Mouse (Mus musculus) stomach, embryonic 16.5 days (tissue): ENCODE results near the gene Dnajc28. TPM values are rescaled to one million over a fixed set of nuclear protein-coding genes. Genes with fewer than 3 reads are reported as not detected.
A peak's percentile ranks its signal among the peaks of the same experiment; 100 is the strongest.

Source experiments
- ATAC-seq: fragments of 200-750 bp; cut with Nextera tagmentation; 2 replicates; pipeline ENCODE4 v1.8.0; 2017; ENCODE audit warnings: moderate number of reproducible peaks, moderate TSS enrichment; ENCODE audit not compliant: insufficient read depth, low FRiP score
- H3K27ac ChIP-seq: fragments of 300-500 bp; sonication (generic); 2 replicates; pipeline ENCODE4 v1.5.1; 2014; ENCODE audit warnings: low read length
- H3K27me3 ChIP-seq: fragments of 300-500 bp; sonication (generic); 2 replicates; pipeline ENCODE4 v1.6.1; 2014; ENCODE audit warnings: low read length, control low read depth, mixed read lengths; ENCODE audit not compliant: control insufficient read depth, insufficient read depth
- H3K36me3 ChIP-seq: fragments of 300-500 bp; sonication (generic); 2 replicates; pipeline ENCODE4 v1.6.1; 2014; ENCODE audit warnings: low read length; ENCODE audit not compliant: control insufficient read depth, insufficient read depth
- H3K4me1 ChIP-seq: fragments of 300-500 bp; sonication (generic); 2 replicates; pipeline ENCODE4 v1.6.1; 2014; ENCODE audit warnings: low read length, control low read depth, mixed read lengths; ENCODE audit not compliant: control insufficient read depth, insufficient read depth
- H3K4me2 ChIP-seq: fragments of 300-500 bp; sonication (generic); 2 replicates; pipeline ENCODE4 v1.6.1; 2014; ENCODE audit warnings: low read depth, low read length, mixed read lengths
- H3K4me3 ChIP-seq: fragments of 300-500 bp; sonication (generic); replicated peaks from 2 replicates; pipeline ENCODE4 v1.5.1; 2014; ENCODE audit warnings: mild to moderate bottlenecking, low read length
- H3K9ac ChIP-seq: fragments of 300-500 bp; sonication (generic); 2 replicates; pipeline ENCODE4 v1.6.1; 2014; ENCODE audit warnings: low read length
- H3K9me3 ChIP-seq: fragments of 300-500 bp; sonication (generic); replicated peaks from 2 replicates; pipeline ENCODE4 v1.6.1; 2016; ENCODE audit warnings: low read length, control low read depth; ENCODE audit not compliant: control insufficient read depth
- WGBS: fragments of 180-500 bp; shearing (Covaris S2); extraction: QIAGEN DNeasy Blood & Tissue Kit; methylation state at CpG from one replicate; pipeline ENCODE4 v1.1.7; 2014; 5-methylcytosine and 5-hydroxymethylcytosine counted together
- polyA plus RNA-seq: library from polyadenylated mRNA; unstranded; fragments of >200 nt; fragmentation: Nextera tagmentation; extraction: Ambion mirVana; gene quantifications from 2 replicates; pipeline ENCODE4 v1.2.1, GENCODE M21; 2015

Dnajc28 gene
- polyA plus RNA-seq, 1 experiment from 2014 or later = 2.7 TPM

DNA sequence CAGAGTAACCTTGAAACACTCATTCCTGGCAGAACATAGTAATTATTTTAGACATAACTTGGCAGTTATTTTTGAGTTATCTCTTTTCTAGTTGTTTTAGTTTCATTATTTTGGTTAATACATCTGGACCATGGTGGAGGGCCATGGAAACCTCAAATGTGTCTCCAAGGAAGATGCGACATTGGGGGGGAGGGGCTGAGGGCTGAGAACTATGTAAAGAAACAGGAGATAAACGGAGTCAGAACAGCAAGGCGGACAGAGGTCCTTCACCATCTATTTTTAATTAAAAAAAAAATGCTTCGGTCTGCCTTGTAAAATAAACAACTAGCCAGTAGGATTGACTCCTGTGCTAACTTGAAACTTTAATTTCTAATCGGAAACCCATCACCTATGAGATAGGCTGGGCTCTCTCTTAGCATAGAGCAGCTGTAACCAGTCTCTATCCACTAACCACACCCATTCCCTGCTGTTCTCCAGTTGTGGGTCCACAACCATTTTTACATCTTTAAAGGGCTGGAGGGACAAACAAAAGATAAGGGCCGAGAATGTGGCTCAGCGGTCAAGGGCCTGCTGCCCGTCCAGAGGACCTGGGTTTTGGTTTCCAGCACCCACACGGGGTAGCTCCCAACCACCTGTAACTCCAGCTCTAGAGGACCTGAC is 53.4 kb downstream of the Dnajc28 start:
- ATAC-seq = no peak
- no peak overlapping the region for H3K4me2 ChIP-seq
- WGBS = 60% methylated on average over 9 of the region's 9 CpGs

DNA sequence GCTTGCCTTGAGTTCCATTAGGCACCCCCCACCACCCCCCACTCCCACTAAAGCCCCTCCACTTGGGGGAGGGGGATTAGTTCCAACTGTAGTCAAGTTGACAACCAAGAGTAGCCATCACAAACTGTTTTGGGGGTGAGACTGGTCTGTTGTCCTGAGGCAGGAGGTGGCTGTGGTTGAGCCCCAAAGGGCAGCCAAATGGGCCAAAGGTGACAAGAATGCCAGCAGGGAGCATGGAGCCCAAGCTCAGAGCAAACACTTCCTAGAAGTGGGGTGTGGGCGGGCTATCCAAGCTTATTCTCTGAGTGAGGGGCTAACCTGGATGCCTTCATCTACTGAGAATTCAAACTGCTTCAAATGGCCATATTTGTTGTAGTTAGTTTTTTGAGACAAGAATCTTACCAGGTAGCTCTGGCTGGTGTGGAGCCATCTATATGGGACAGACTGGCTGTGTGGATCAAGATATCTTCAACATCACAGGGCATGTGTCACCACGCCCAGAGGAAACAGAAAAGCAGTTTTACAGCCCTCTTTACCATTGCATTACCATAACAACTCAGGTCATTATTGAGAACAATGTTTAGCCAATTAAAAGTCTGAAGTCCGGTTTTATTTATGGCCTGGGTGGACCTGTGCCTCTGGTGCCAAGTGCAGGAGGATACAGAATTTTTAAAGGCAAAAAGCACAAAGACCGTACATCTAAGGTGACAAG is 54.1 kb downstream of the Dnajc28 start:
- H3K4me3 ChIP-seq = no peak overlapping the region
- H3K36me3 ChIP-seq = peaks cover 14% of the 10 kb centered on the region
- no peaks in the 10 kb centered on the region for H3K9me3 ChIP-seq
- H3K4me2 ChIP-seq = no peak overlapping the region
- H3K9ac ChIP-seq = no peak overlapping the region
- H3K27ac ChIP-seq = no peak overlapping the region
- H3K27me3 ChIP-seq = no peaks in the 10 kb centered on the region
- H3K4me1 ChIP-seq = no peaks in the 10 kb centered on the region
- WGBS = 75% methylated on average over 4 of the region's 4 CpGs
- ATAC-seq = 0 out of 2 replicates have a peak, but pooled peaks have one; percentile 18

More for the DNA sequence above, 53.4 kb downstream of the Dnajc28 start:
- no peak overlapping the region for H3K9ac ChIP-seq
- no peaks in the 10 kb centered on the region for H3K4me1 ChIP-seq
- no peak overlapping the region for H3K27ac ChIP-seq
- H3K9me3 ChIP-seq = no peaks in the 10 kb centered on the region
- H3K36me3 ChIP-seq = peaks cover 14% of the 10 kb centered on the region
- no peak overlapping the region for H3K4me3 ChIP-seq
- no peaks in the 10 kb centered on the region for H3K27me3 ChIP-seq

Other genes starting within 250 kb of the Dnajc28 start
- 51.3 and 53.1 TPM in 2 replicates for gene Ifnar2, start 246.2 kb downstream of the Dnajc28 start, polyA plus RNA-seq
- gene Gm21970, start 227.3 kb downstream of the Dnajc28 start, polyA plus RNA-seq = not detected in 2 replicates
- gene Il10rb, start 212.9 kb downstream of the Dnajc28 start, polyA plus RNA-seq = 52.3 and 58.1 TPM in 2 replicates
- gene Ifnar1, start 133.8 kb downstream of the Dnajc28 start, polyA plus RNA-seq = 47.2 and 47.3 TPM in 2 replicates
- gene Ifngr2, start 72.0 kb downstream of the Dnajc28 start, polyA plus RNA-seq = 53.7 and 58.0 TPM in 2 replicates
- 48.7 and 62.2 TPM in 2 replicates for gene Tmem50b, start 21.2 kb downstream of the Dnajc28 start, polyA plus RNA-seq
- 104 TPM in 2 replicates for gene Gart, start 27.9 kb upstream of the Dnajc28 start, polyA plus RNA-seq
- gene Son, start 28.5 kb upstream of the Dnajc28 start, polyA plus RNA-seq = 89.8 and 98.8 TPM in 2 replicates
- gene Donson, start 69.7 kb upstream of the Dnajc28 start, polyA plus RNA-seq = 11.7 and 16.9 TPM in 2 replicates
- 62.2 and 69.9 TPM in 2 replicates for gene Cryzl1, start 109.9 kb upstream of the Dnajc28 start, polyA plus RNA-seq
- gene Itsn1, start 110.3 kb upstream of the Dnajc28 start, polyA plus RNA-seq = 16.8 and 18.1 TPM in 2 replicates